Mouse (Mus musculus) small intestine, adult 2 months (tissue): ENCODE data around the gene C130026I21Rik.
"Not testable (repeated sequence)": the region's sequence is repeated elsewhere in the genome, so short reads cannot be mapped to it uniquely, and the experiment has no call there.

Experiments
- CTCF ChIP-seq: fragments of 200-500 bp; IDR thresholded peaks from 2 replicates; pipeline ENCODE4 v1.5.1; 2012; ENCODE audit warnings: low read depth, mild to moderate bottlenecking, control low read depth, inconsistent platforms, low read length, moderate library complexity, mixed read lengths; ENCODE audit not compliant: insufficient replicate concordance, insufficient read length; ENCODE audit errors: extremely low read depth
- POLR2A ChIP-seq: fragments of 200-500 bp; IDR thresholded peaks from 2 replicates; pipeline ENCODE4 v1.6.1; 2012; ENCODE audit warnings: low read depth, mild to moderate bottlenecking, control low read depth, inconsistent platforms, low read length, moderate library complexity

GRCm38 (mm10) chr1:85114078-85114477 is 156.3 kb downstream of the C130026I21Rik start:
- TF ChIP-seq POLR2A, CTCF: not testable (repeated sequence)
